Mouse (Mus musculus) lung, postnatal 36 days (tissue): ENCODE data around the gene Mpst.

Experiments used
- DNase-seq: peaks from one replicate; pipeline ENCODE4 v3.0.0; 2022; ENCODE audit warnings: mixed read lengths

Mpst gene

GRCm38 (mm10) chr15:78405098-78405497 lies 1.1 kb upstream of the Mpst start:
- DNase-seq, result no peak

- DNase-seq, result peak; percentile 99
Observed at GRCm38 (mm10) chr15:78405517-78406211, 552 bp upstream of the Mpst start, which contains the start of gene Tst. TSS of gene Tst (minus strand) at chr15:78405907.

- DNase-seq, result no peak
Observed at GRCm38 (mm10) chr15:78409570-78410052, 3.4 kb downstream of the Mpst start.

GRCm38 (mm10) chr15:78413083-78413718 lies 7.0 kb downstream of the Mpst start:
- no peak for DNase-seq

- no peak for DNase-seq
Observed at GRCm38 (mm10) chr15:78413719-78414117, 7.5 kb downstream of the Mpst start.

- DNase-seq, result no peak
Observed at GRCm38 (mm10) chr15:78414157-78414556, 7.9 kb downstream of the Mpst start.

- peak; percentile 81 for DNase-seq
Observed at GRCm38 (mm10) chr15:78416937-78417336, 10.7 kb downstream of the Mpst start.

GRCm38 (mm10) chr15:78420395-78420794 lies 14.2 kb downstream of the Mpst start:
- no peak for DNase-seq

- peak; percentile 88 for DNase-seq
Observed at GRCm38 (mm10) chr15:78422046-78422956, 16.1 kb downstream of the Mpst start.

GRCm38 (mm10) chr15:78424507-78424906 lies 18.3 kb downstream of the Mpst start:
- DNase-seq, result peak; percentile 84

- no peak for DNase-seq
Observed at GRCm38 (mm10) chr15:78425230-78425629, 19.0 kb downstream of the Mpst start.

- peak; percentile 73 for DNase-seq
Observed at GRCm38 (mm10) chr15:78428391-78429138, 22.3 kb downstream of the Mpst start, which contains the start of gene Kctd17. TSS of gene Kctd17 (plus strand) at chr15:78428564.

- no peak for DNase-seq
Observed at GRCm38 (mm10) chr15:78429139-78429459, 22.9 kb downstream of the Mpst start.

GRCm38 (mm10) chr15:78429871-78430622 lies 23.8 kb downstream of the Mpst start:
- DNase-seq, result no peak

- no peak for DNase-seq
Observed at GRCm38 (mm10) chr15:78430874-78431273, 24.7 kb downstream of the Mpst start.

- DNase-seq, result no peak
Observed at GRCm38 (mm10) chr15:78431541-78432121, 25.4 kb downstream of the Mpst start.

GRCm38 (mm10) chr15:78434896-78435520 lies 28.8 kb downstream of the Mpst start:
- peak; percentile 53 for DNase-seq

GRCm38 (mm10) chr15:78435681-78436080 lies 29.5 kb downstream of the Mpst start:
- no peak for DNase-seq

GRCm38 (mm10) chr15:78436380-78437192 lies 30.4 kb downstream of the Mpst start:
- peak; percentile 87 for DNase-seq
